Mouse (Mus musculus) bone marrow, adult 2 months (tissue): ENCODE measurements around the gene 1700042G07Rik. TPM values are rescaled to one million over a fixed set of nuclear protein-coding genes. Genes with fewer than 3 reads are reported as not detected.
A peak's percentile ranks its signal among the peaks of the same experiment; 100 is the strongest.

ENCODE experiments used
- H3K27ac ChIP-seq: fragments of 200-500 bp; 2 replicates; pipeline ENCODE4 v1.5.1; 2012; ENCODE audit warnings: low read depth, mild to moderate bottlenecking, control low read depth, inconsistent platforms, low read length; ENCODE audit not compliant: control insufficient read depth, poor library complexity, insufficient read depth
- H3K4me1 ChIP-seq: fragments of 200-500 bp; 2 replicates; pipeline ENCODE4 v1.6.1; 2011; ENCODE audit warnings: low read length; ENCODE audit not compliant: control insufficient read depth, insufficient read depth
- H3K4me3 ChIP-seq: fragments of 200-500 bp; replicated peaks from 2 replicates; pipeline ENCODE3; 2011; ENCODE audit warnings: mild to moderate bottlenecking, low read depth, low read length, control low read depth; ENCODE audit not compliant: control insufficient read depth
- CTCF ChIP-seq: fragments of 200-500 bp; IDR thresholded peaks from 2 replicates; pipeline ENCODE4 v1.5.1; 2011; ENCODE audit warnings: low read length, control low read depth; ENCODE audit not compliant: control insufficient read depth, insufficient read depth
- POLR2A ChIP-seq: fragments of 200-500 bp; IDR thresholded peaks from 2 replicates; pipeline ENCODE4 v1.6.1; 2011; ENCODE audit warnings: low read depth, mild to moderate bottlenecking, control low read depth, low read length, borderline replicate concordance; ENCODE audit not compliant: control insufficient read depth
- WGBS: fragments of 180-500 bp; shearing (Covaris S2); methylation state at CpG from one replicate; pipeline ENCODE4 v1.1.7; 2018; 5-methylcytosine and 5-hydroxymethylcytosine counted together
- polyA plus RNA-seq: library from polyadenylated mRNA; stranded (reverse); fragments of >200 nt; gene quantifications from 2 replicates; pipeline ENCODE4 v1.2.4, GENCODE M21; 2011; ENCODE audit warnings: low replicate concordance; ENCODE audit not compliant: missing spikeins, insufficient read depth, insufficient read length

The 1700042G07Rik gene
- polyA plus RNA-seq, 1 experiment, result not detected

GRCm38 (mm10) chr4:116150862-116151221, 22.3 kb upstream of the 1700042G07Rik start:
- H3K27ac ChIP-seq, result no peak overlapping the region
- WGBS, result 25% methylated on average over 4 of the region's 4 CpGs
- H3K4me3 ChIP-seq, result peak overlapping the region; percentile 57
- no peaks in the 10 kb centered on the region; the same call in 1 of the 2 replicates for H3K4me1 ChIP-seq
- TF ChIP-seq POLR2A (no peak), CTCF (no peak)

DNA sequence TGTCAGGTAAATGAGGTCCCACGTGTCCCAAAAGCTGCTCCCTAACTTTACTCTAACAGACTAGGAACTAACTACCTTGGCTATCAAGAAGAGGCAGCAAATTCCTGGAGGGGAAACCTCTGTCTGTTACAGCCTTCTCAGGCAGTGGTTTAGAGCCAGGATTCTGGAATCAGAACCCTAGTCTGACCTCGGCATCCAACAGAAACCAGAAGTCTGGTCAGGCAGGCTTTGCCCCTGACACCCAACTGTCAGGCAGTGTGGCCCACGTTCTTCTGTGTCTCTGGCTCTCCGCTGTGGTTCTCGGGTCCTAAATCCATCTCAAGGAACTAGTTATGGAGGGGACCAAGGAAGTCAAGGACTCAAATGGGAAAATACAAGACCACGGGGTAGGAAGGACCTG, 21.9 kb upstream of the 1700042G07Rik start, which contains the start of gene Lurap1:
Gene Lurap1 (minus strand): TSS at position 101 of the 400 bp plus-strand sequence.
- Histone ChIP-seq H3K27ac (peak within 1 kb of the TSS; percentile 83), H3K4me1 (no peaks in the 10 kb centered on the region; the same call in 1 of the 2 replicates), H3K4me3 (peak within 1 kb of the TSS; percentile 90)
- WGBS, result 63% methylated on average over 6 of the region's 6 CpGs
- no peak for TF ChIP-seq CTCF
- TF ChIP-seq POLR2A, result no peak

GRCm38 (mm10) chr4:116152702-116153101, 20.5 kb upstream of the 1700042G07Rik start:
- Histone ChIP-seq H3K4me3 (no peak overlapping the region), H3K4me1 (no peaks in the 10 kb centered on the region; the same call in 1 of the 2 replicates), H3K27ac (no peak overlapping the region)
- TF ChIP-seq POLR2A (no peak), CTCF (no peak)
- 92% methylated on average over 15 of the region's 15 CpGs for WGBS

- no peak overlapping the region for H3K27ac ChIP-seq
- 90% methylated on average over 2 of the region's 2 CpGs for WGBS
- H3K4me3 ChIP-seq, result no peak overlapping the region
- TF ChIP-seq POLR2A (no peak), CTCF (no peak)
- H3K4me1 ChIP-seq, result no peaks in the 10 kb centered on the region
Observed at GRCm38 (mm10) chr4:116157882-116158281, 15.3 kb upstream of the 1700042G07Rik start.

DNA sequence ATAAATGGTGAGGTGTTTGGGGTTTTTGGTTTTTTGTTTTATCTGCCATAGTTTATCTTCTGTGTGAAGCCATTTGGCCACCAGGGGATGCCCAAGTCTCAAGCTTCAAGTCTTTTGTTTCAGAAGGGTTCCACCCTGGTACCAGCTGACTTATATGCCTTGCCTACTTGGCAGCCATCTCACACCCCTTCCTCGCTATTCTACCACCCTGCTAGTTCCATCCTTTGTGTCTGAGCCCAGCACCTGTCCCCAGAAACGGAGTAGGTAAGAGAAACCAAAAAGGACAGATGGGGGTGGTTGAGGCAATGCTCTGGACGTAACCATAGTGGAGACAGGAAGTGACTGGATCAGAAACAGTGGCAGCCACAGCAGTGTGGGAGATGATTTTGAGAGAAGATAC, 13.3 kb upstream of the 1700042G07Rik start:
- WGBS, result 33% methylated on average over 3 of the region's 3 CpGs
- no peak for TF ChIP-seq POLR2A
- TF ChIP-seq CTCF, result 0 out of 2 replicates have a peak, but pooled peaks have one; percentile 18
- no peak overlapping the region for H3K4me3 ChIP-seq
- H3K4me1 ChIP-seq, result no peaks in the 10 kb centered on the region
- no peak overlapping the region for H3K27ac ChIP-seq

- H3K27ac ChIP-seq, result no peak overlapping the region
- TF ChIP-seq POLR2A, result no peak
- TF ChIP-seq CTCF, result no peak
- WGBS, result 87% methylated on average over 3 of the region's 3 CpGs
- H3K4me1 ChIP-seq, result no peaks in the 10 kb centered on the region
- H3K4me3 ChIP-seq, result no peak overlapping the region
Observed at GRCm38 (mm10) chr4:116160769-116161168, 12.4 kb upstream of the 1700042G07Rik start.

DNA sequence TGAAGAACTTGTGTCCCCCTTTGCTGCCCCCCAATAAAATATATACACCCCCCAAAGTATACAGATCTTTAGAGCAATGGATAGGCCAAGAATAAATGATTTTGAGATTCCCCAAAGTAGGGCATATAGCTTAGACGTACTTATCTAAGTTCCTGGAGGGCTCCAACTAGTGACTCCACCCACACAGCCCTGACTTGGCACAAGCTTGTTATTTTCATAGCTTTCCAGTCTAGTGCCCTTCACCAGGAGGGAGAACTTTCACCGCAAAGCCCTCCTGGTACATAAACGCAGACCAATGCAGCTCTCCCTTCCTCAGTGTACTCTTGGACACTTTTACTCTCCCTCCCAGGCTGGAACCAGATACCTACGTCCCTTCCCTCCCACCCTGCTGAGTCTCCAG, 11.0 kb upstream of the 1700042G07Rik start:
- no peak for TF ChIP-seq CTCF
- no peak for TF ChIP-seq POLR2A
- WGBS, result 75% methylated on average over 4 of the region's 4 CpGs
- Histone ChIP-seq H3K4me1 (no peaks in the 10 kb centered on the region), H3K27ac (no peak overlapping the region), H3K4me3 (no peak overlapping the region)

DNA sequence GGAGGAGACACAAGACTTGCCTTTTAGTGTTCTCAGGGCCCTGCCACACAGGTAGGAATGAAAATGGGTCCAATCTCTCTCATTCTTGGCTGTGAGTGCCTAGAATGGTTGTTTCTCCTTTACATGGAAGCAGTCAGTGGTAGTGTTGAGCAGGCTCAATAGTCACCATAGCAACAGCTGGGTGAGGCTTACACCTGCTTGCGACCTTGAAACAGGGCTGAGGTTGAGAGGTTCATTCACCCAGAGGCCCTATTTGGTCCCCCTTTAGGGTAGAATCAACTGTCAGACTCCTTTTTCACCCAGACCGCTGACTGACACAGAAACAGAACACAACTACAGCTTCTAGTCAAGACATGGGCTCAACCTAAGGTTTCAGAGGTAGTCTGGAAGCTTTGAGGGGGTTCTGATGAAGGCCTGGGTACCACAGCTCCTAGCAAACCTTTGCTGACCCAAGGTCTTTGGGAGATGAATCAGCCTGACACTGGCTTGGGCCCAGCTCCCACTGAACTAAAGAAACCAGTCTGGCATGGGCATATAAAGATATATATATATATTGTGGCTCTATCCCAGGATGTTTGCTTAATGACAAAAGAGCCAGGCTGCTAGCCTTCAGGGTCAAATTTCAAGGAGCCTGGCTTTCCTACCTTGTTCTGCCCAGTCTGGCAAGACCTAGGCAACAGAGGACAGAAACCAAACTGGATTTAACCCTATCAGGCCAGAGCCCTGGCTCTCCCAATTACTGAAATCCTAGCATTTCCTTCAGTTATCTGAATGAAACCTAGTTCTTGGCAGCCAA, 8.2 kb upstream of the 1700042G07Rik start:
- WGBS, result 80% methylated on average over 2 of the region's 2 CpGs
- no peak for TF ChIP-seq CTCF
- TF ChIP-seq POLR2A, result no peak
- Histone ChIP-seq H3K27ac (no peak overlapping the region), H3K4me3 (no peak overlapping the region), H3K4me1 (peaks cover 2% of the 10 kb centered on the region)
